Comparison of ENCODE assay signal across 8 mouse cellular contexts in the genomic region with DNA sequence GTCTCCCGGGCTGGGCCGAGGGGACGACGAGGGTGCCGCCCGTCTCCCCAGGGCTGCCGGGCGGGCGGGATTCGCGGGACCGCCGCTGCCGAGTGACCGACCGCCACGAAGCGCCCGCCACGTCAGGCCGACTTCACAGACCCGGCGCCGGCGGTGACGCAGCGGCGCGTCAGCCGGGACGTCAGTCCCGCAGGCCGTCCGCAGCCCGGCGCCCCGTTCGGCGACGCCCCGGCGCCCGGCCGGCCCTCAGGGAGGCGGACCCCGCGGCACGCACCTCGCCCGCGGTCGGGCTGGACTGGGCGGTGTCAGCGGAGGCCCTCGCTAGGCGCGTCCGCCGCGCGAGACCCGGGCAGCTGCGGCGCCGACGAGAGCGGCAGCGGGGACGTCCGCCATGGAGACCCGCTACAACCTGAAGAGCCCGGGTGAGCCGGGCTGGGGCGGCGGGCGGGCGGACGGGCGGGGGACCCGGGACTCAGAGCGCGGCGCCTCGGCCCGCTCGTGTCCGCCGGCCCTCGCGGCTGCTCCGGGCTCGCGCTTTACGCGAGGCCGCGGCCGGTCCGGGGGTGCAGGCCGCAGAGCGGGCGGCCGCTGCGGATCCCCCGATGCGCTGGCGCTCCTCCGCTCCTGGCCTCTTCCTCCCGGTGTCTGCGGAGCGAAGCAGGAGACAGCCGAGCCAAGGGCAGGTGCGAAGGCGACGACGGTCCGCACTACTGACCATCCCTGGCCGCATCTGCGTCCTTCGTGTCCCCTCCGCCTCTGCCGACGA. TPM values are rescaled to one million over a fixed set of nuclear protein-coding genes. Genes with fewer than 3 reads are reported as not detected.
DNase-seq lines count a peak whose midpoint lies in the region; ATAC-seq lines count a peak whose summit lies in the region.

A gene (plus strand): TSS at position 222 of the 766 bp plus-strand sequence.

- H3K27ac ChIP-seq in hindbrain, embryonic 12.5 days, result peak within 1 kb of the TSS; percentile 98

- peaks cover 11% of the 10 kb centered on the region; the same call in 1 of the 2 replicates for H3K36me3 ChIP-seq in hindbrain, embryonic 12.5 days

- no peaks in the 10 kb centered on the region for H3K27me3 ChIP-seq in hindbrain, embryonic 12.5 days

- DNase-seq in Muller cell, postnatal 12 days (ENCODE audit: inconsistent ontology term), result peak; percentile 97
- DNase-seq in cerebellum, adult 9-11 months, result peak; percentile 92
- DNase-seq in frontal cortex, postnatal 10 days (ENCODE audit: low spot score in 2 of 2), result peak; percentile 82 to 89
- peak; percentile 88 to 91 for DNase-seq in layer of hippocampus, postnatal 14 days (ENCODE audit: low spot score in 2 of 2)
- peak; percentile 88 for DNase-seq in lung, postnatal 14 days
- DNase-seq in retina, adult 2 months (ENCODE audit: low read depth, low spot score), result peak; percentile 64
- peak; percentile 72 to 78 for DNase-seq in thymus, postnatal 36 days

- H3K9ac ChIP-seq in hindbrain, embryonic 12.5 days, result peak within 1 kb of the TSS; percentile 96

- H3K4me2 ChIP-seq in hindbrain, embryonic 12.5 days (replicated peaks), result peak within 1 kb of the TSS; percentile 63

- H3K4me3 ChIP-seq in hindbrain, embryonic 12.5 days, result peak within 1 kb of the TSS; percentile 89

- H3K9me3 ChIP-seq in hindbrain, embryonic 12.5 days (replicated peaks), result no peaks in the 10 kb centered on the region

- ATAC-seq in hindbrain, embryonic 12.5 days (ENCODE audit: low FRiP score), result peak; percentile 97

- WGBS in hindbrain, embryonic 12.5 days, result under 1% methylated on average over 108 of the region's 123 CpGs

- peaks cover 21% of the 10 kb centered on the region for H3K4me1 ChIP-seq in hindbrain, embryonic 12.5 days

RNA-seq across cellular contexts. Expression of the gene that starts here (rescaled TPM):
- 55.8 TPM in 2 replicates for polyA plus RNA-seq in hindbrain, embryonic 12.5 days (2016; fragmentation: Nextera tagmentation; extraction: Ambion mirVana)
- 100 to 1,000 TPM; 104 to 112 TPM for total RNA-seq in layer of hippocampus, postnatal 14 days (2021)

Comparison
In these comparisons a context has a peak if more than half of its experiments do, and no peak if none do; other contexts are left out.
1. Peak in every context shown above with its lines: DNase-seq, ATAC-seq, H3K4me3 ChIP-seq and H3K27ac ChIP-seq.